Mouse (Mus musculus): Measurements from ENCODE around the gene Rxfp4.
A peak's percentile ranks its signal among the peaks of the same experiment; 100 is the strongest.

Gene Rxfp4

GRCm38 (mm10) chr3:88652846-88653515 is at the start of gene Rxfp4:
TSS of gene Rxfp4 (minus strand) at chr3:88653142.
- DNase-seq (ENCODE audit: low read depth, low spot score), result no peak

GRCm38 (mm10) chr3:88701222-88701621 is 48.3 kb upstream of the Rxfp4 start:
- no peak for DNase-seq (ENCODE audit: low read depth, low spot score)

GRCm38 (mm10) chr3:88700247-88700646 is 47.3 kb upstream of the Rxfp4 start:
- DNase-seq (ENCODE audit: low read depth, low spot score), result no peak

GRCm38 (mm10) chr3:88698834-88699233 is 45.9 kb upstream of the Rxfp4 start:
- no peak for DNase-seq (ENCODE audit: low read depth, low spot score)

GRCm38 (mm10) chr3:88698051-88698450 is 45.1 kb upstream of the Rxfp4 start:
- no peak for DNase-seq (ENCODE audit: low read depth, low spot score)

GRCm38 (mm10) chr3:88695545-88695944 is 42.6 kb upstream of the Rxfp4 start:
- no peak for DNase-seq (ENCODE audit: low read depth, low spot score)

- no peak for DNase-seq (ENCODE audit: low read depth, low spot score)
Measured at GRCm38 (mm10) chr3:88689079-88689478, 36.1 kb upstream of the Rxfp4 start.

- DNase-seq (ENCODE audit: low read depth, low spot score), result no peak
Measured at GRCm38 (mm10) chr3:88686734-88687611, 34.0 kb upstream of the Rxfp4 start.

- no peak for DNase-seq (ENCODE audit: low read depth, low spot score)
Measured at GRCm38 (mm10) chr3:88685958-88686451, 33.1 kb upstream of the Rxfp4 start.

GRCm38 (mm10) chr3:88684980-88685941 is 32.3 kb upstream of the Rxfp4 start, which contains the start of gene Khdc4:
TSS of gene Khdc4 (plus strand) at chr3:88685803.
- peak; percentile 95 for DNase-seq (ENCODE audit: low read depth, low spot score)

- DNase-seq (ENCODE audit: low read depth, low spot score), result no peak
Measured at GRCm38 (mm10) chr3:88684236-88684979, 31.5 kb upstream of the Rxfp4 start.

- no peak for DNase-seq (ENCODE audit: low read depth, low spot score)
Measured at GRCm38 (mm10) chr3:88683814-88684213, 30.9 kb upstream of the Rxfp4 start.

- peak; percentile 53 for DNase-seq (ENCODE audit: low read depth, low spot score)
Measured at GRCm38 (mm10) chr3:88677399-88677798, 24.5 kb upstream of the Rxfp4 start.

- no peak for DNase-seq (ENCODE audit: low read depth, low spot score)
Measured at GRCm38 (mm10) chr3:88664095-88664494, 11.2 kb upstream of the Rxfp4 start.

GRCm38 (mm10) chr3:88659798-88660197 is 6.9 kb upstream of the Rxfp4 start:
- no peak for DNase-seq (ENCODE audit: low read depth, low spot score)

- no peak for DNase-seq (ENCODE audit: low read depth, low spot score)
Measured at GRCm38 (mm10) chr3:88658441-88659127, 5.6 kb upstream of the Rxfp4 start.

- DNase-seq (ENCODE audit: low read depth, low spot score), result no peak
Measured at GRCm38 (mm10) chr3:88655619-88656018, 2.7 kb upstream of the Rxfp4 start.

- no peak for DNase-seq (ENCODE audit: low read depth, low spot score)
Measured at GRCm38 (mm10) chr3:88654621-88655020, 1.7 kb upstream of the Rxfp4 start.

GRCm38 (mm10) chr3:88653516-88654370 is 801 bp upstream of the Rxfp4 start:
- no peak for DNase-seq (ENCODE audit: low read depth, low spot score)
